Mouse (Mus musculus) cortical plate, adult 2 months (tissue): ENCODE measurements at regions not wholly inside any gene's neighbourhood (a gene's known extent, or its start where the extent isn't known, plus 50 kb on each side); places are given as distances from the start of the nearest gene placed in this dataset.

Experiments used
- H3K27ac ChIP-seq: fragments of 200-500 bp; 2 replicates; pipeline ENCODE4 v1.5.1; 2012; ENCODE audit warnings: low read length, control low read depth, inconsistent platforms; ENCODE audit not compliant: insufficient read depth
- H3K4me1 ChIP-seq: fragments of 200-500 bp; 2 replicates; pipeline ENCODE4 v1.6.1; 2011; ENCODE audit warnings: low read length; ENCODE audit not compliant: control insufficient read depth, insufficient read depth
- H3K4me3 ChIP-seq: fragments of 200-500 bp; 2 replicates; pipeline ENCODE4 v1.5.1; 2011; ENCODE audit warnings: mild to moderate bottlenecking, low read length, control low read depth; ENCODE audit not compliant: insufficient read depth
- CTCF ChIP-seq: fragments of 200-500 bp; IDR thresholded peaks from 2 replicates; pipeline ENCODE4 v1.5.1; 2011; ENCODE audit warnings: mild to moderate bottlenecking, control low read depth, low read length; ENCODE audit not compliant: insufficient read depth; ENCODE audit errors: extremely low read depth
- POLR2A ChIP-seq: fragments of 200-500 bp; IDR thresholded peaks from 2 replicates; pipeline ENCODE4 v1.6.1; 2011; ENCODE audit warnings: mild to moderate bottlenecking, low read length, control low read depth; ENCODE audit not compliant: insufficient read depth; ENCODE audit errors: extremely low read depth

GRCm38 (mm10) chr8:7945966-7946775 lies 714.9 kb downstream of the Efnb2 start:
- TF ChIP-seq POLR2A (no peak), CTCF (no peak)
- Histone ChIP-seq H3K4me3 (no peak overlapping the region), H3K4me1 (no peaks in the 10 kb centered on the region), H3K27ac (no peak overlapping the region)

- H3K4me3 ChIP-seq: no peak overlapping the region
- TF ChIP-seq CTCF (no peak), POLR2A (no peak)
These were observed 724.4 kb downstream of the Efnb2 start for GRCm38 (mm10) chr8:7936596-7936995.

GRCm38 (mm10) chr8:7919416-7919815 lies 741.6 kb downstream of the Efnb2 start:
- Histone ChIP-seq H3K27ac (no peak overlapping the region), H3K4me3 (no peak overlapping the region), H3K4me1 (no peaks in the 10 kb centered on the region)
- TF ChIP-seq CTCF: no peak
- no peak for TF ChIP-seq POLR2A

More at GRCm38 (mm10) chr8:7936596-7936995, 724.4 kb downstream of the Efnb2 start:
- Histone ChIP-seq H3K27ac (no peak overlapping the region), H3K4me1 (no peaks in the 10 kb centered on the region)

GRCm38 (mm10) chr8:7894338-7894737 lies 766.7 kb downstream of the Efnb2 start:
- no peak overlapping the region for H3K27ac ChIP-seq
- H3K4me1 ChIP-seq: no peaks in the 10 kb centered on the region
- H3K4me3 ChIP-seq: no peak overlapping the region
- no peak for TF ChIP-seq POLR2A
- no peak for TF ChIP-seq CTCF

- H3K4me1 ChIP-seq: peaks cover 1% of the 10 kb centered on the region; the same call in 1 of the 2 replicates
- no peak overlapping the region for H3K27ac ChIP-seq
- no peak for TF ChIP-seq CTCF
- no peak for TF ChIP-seq POLR2A
- no peak overlapping the region for H3K4me3 ChIP-seq
These were observed 807.9 kb downstream of the Efnb2 start for GRCm38 (mm10) chr8:7853169-7853568.

- no peak overlapping the region for H3K4me3 ChIP-seq
- no peak overlapping the region for H3K27ac ChIP-seq
- H3K4me1 ChIP-seq: peaks cover 1% of the 10 kb centered on the region; the same call in 1 of the 2 replicates
- no peak for TF ChIP-seq CTCF
- no peak for TF ChIP-seq POLR2A
These were observed 810.5 kb downstream of the Efnb2 start for GRCm38 (mm10) chr8:7850573-7850972.

- no peaks in the 10 kb centered on the region for H3K4me1 ChIP-seq
- TF ChIP-seq POLR2A: no peak
- no peak for TF ChIP-seq CTCF
These were observed 829.1 kb downstream of the Efnb2 start for GRCm38 (mm10) chr8:7831948-7832347.

GRCm38 (mm10) chr8:7827811-7828210 lies 833.2 kb downstream of the Efnb2 start:
- H3K4me1 ChIP-seq: no peaks in the 10 kb centered on the region
- H3K27ac ChIP-seq: no peak overlapping the region
- no peak for TF ChIP-seq POLR2A
- no peak for TF ChIP-seq CTCF
- no peak overlapping the region for H3K4me3 ChIP-seq

More at GRCm38 (mm10) chr8:7831948-7832347, 829.1 kb downstream of the Efnb2 start:
- Histone ChIP-seq H3K4me3 (no peak overlapping the region), H3K27ac (no peak overlapping the region)

- no peak overlapping the region for H3K4me3 ChIP-seq
These were observed 852.6 kb downstream of the Efnb2 start for GRCm38 (mm10) chr8:7808395-7808794.

GRCm38 (mm10) chr8:7799221-7799620 lies 861.8 kb downstream of the Efnb2 start:
- TF ChIP-seq CTCF: no peak
- no peak for TF ChIP-seq POLR2A
- Histone ChIP-seq H3K4me3 (no peak overlapping the region), H3K27ac (no peak overlapping the region), H3K4me1 (no peaks in the 10 kb centered on the region)

More at GRCm38 (mm10) chr8:7808395-7808794, 852.6 kb downstream of the Efnb2 start:
- no peak overlapping the region for H3K27ac ChIP-seq
- H3K4me1 ChIP-seq: no peaks in the 10 kb centered on the region
- TF ChIP-seq POLR2A (no peak), CTCF (no peak)
